Mouse (Mus musculus) layer of hippocampus, adult 18-20 months (tissue): ENCODE measurements around the gene Ect2l. TPM values are rescaled to one million over a fixed set of nuclear protein-coding genes. Genes with fewer than 3 reads are reported as not detected.

Experiments
- DNase-seq, 2 experiments: peaks; one replicate each; pipeline ENCODE4 v3.0.0; 2022; ENCODE audit warnings: low spot score in 2 of 2
- total RNA-seq, 2 experiments: library from RNA; stranded (reverse); gene quantifications; 2 replicates each; pipeline ENCODE4 v1.2.3; 2021

Ect2l gene
- total RNA-seq, 2 experiments from 2014 or later: 0.13 to 0.35 TPM

GRCm38 (mm10) chr10:18082772-18083171 is 127.9 kb downstream of the Ect2l start:
- no peak for DNase-seq

- DNase-seq: no peak
Observed at GRCm38 (mm10) chr10:18081536-18081935, 129.2 kb downstream of the Ect2l start.

Other genes starting within 250 kb of the Ect2l start
- gene Abracl, start 187.6 kb downstream of the Ect2l start, total RNA-seq: 10 to 100 TPM; 31.5 to 32.7 TPM
- 10 to 100 TPM; 82.2 to 82.6 TPM for gene Reps1, start 155.0 kb downstream of the Ect2l start, total RNA-seq
- gene Ccdc28a, start 24.1 kb upstream of the Ect2l start, total RNA-seq: 10 to 100 TPM; 35.2 to 36.6 TPM
- 10 to 100 TPM; 43.8 to 45.4 TPM for gene Nhsl1, start 108.1 kb upstream of the Ect2l start, total RNA-seq